In genomic region chr14:32002502-32003338, GRCm38 (mm10) we compare ENCODE assay signal across 11 mouse cellular contexts. TPM values are rescaled to one million over a fixed set of nuclear protein-coding genes. Genes with fewer than 3 reads are reported as not detected.
DNase-seq lines count a peak whose midpoint lies in the region; ATAC-seq and TF ChIP-seq lines count a peak whose summit lies in the region.
"Had no signal": no experiment of that assay in that cellular context is flagged by ENCODE, and none has a peak within 500 bp of the region (broad histone marks: within the 10 kb centered on the region; RNA-seq: fewer than 3 reads in every experiment).

No protein-coding gene starts in this region.

- H3K4me1 ChIP-seq in brown adipose tissue, adult 24 weeks (ENCODE audit: control insufficient read depth, insufficient read depth, insufficient read length, low read length): peaks cover 30% of the 10 kb centered on the region
- peaks cover 8% of the 10 kb centered on the region; the same call in 1 of the 2 replicates for H3K4me1 ChIP-seq in forebrain, postnatal 0 days (ENCODE audit: insufficient read depth)
- H3K4me1 ChIP-seq in heart, embryonic 12.5 days (replicated peaks): peaks cover 11% of the 10 kb centered on the region; the same call in 1 of the 2 replicates

- H3K9ac ChIP-seq in forebrain, postnatal 0 days: no peak overlapping the region
- no peak overlapping the region for H3K9ac ChIP-seq in heart, embryonic 12.5 days

- H3K4me2 ChIP-seq in forebrain, postnatal 0 days (ENCODE audit: low read depth): no peak overlapping the region
- H3K4me2 ChIP-seq in heart, embryonic 12.5 days: no peak overlapping the region

- no peaks in the 10 kb centered on the region for H3K36me3 ChIP-seq in forebrain, postnatal 0 days (ENCODE audit: insufficient read depth)
- no peaks in the 10 kb centered on the region for H3K36me3 ChIP-seq in heart, embryonic 12.5 days

- H3K4me3 ChIP-seq in brown adipose tissue, adult 24 weeks (ENCODE audit: insufficient read depth, low read depth, low read length): no peak overlapping the region
- H3K4me3 ChIP-seq in forebrain, postnatal 0 days (ENCODE audit: low read depth, low read length): no peak overlapping the region
- no peak overlapping the region for H3K4me3 ChIP-seq in heart, embryonic 12.5 days
- H3K4me3 ChIP-seq: erythroblast, embryonic 14.5 days had no signal

- no peaks in the 10 kb centered on the region for H3K9me3 ChIP-seq in forebrain, postnatal 0 days (ENCODE audit: low read length)
- peaks cover 10% of the 10 kb centered on the region for H3K9me3 ChIP-seq in heart, embryonic 12.5 days (replicated peaks)

- TF ChIP-seq CTCF in forebrain, postnatal 0 days (IDR thresholded peaks at IDR 0.05; ENCODE audit: low read depth): no peak

- H3K27me3 ChIP-seq in forebrain, postnatal 0 days (ENCODE audit: insufficient read depth, low read length): no peaks in the 10 kb centered on the region
- H3K27me3 ChIP-seq in heart, embryonic 12.5 days (replicated peaks): no peaks in the 10 kb centered on the region

- 56% methylated on average over 15 of the region's 15 CpGs for WGBS in forebrain, postnatal 0 days
- 82% methylated on average over 15 of the region's 15 CpGs for WGBS in heart, embryonic 12.5 days

- H3K27ac ChIP-seq in brown adipose tissue, adult 24 weeks (replicated peaks; ENCODE audit: low read depth, low read length): peak overlapping the region; percentile 81
- H3K27ac ChIP-seq in forebrain, postnatal 0 days (ENCODE audit: low read depth, low read length): peak overlapping the region; percentile 78
- no peak overlapping the region for H3K27ac ChIP-seq in heart, embryonic 12.5 days (ENCODE audit: poor library complexity, severe bottlenecking)

- peak; percentile 79 for ATAC-seq in forebrain, postnatal 0 days
- ATAC-seq in heart, embryonic 12.5 days (ENCODE audit: insufficient number of reproducible peaks, low FRiP score): no peak

- DNase-seq in forebrain, postnatal 0 days: peak; percentile 84
- DNase-seq in left cerebral cortex, adult 9 months (ENCODE audit: low spot score in 2 of 2): peak; percentile 40 to 71
- peak; percentile 65 to 71 for DNase-seq in right cerebral cortex, adult 2 months (ENCODE audit: low spot score in 2 of 2)
- DNase-seq in adrenal gland, adult 2 months: no peak
- DNase-seq in B cell, adult 2 months: no peak
- DNase-seq: heart, postnatal 36 days; kidney, postnatal 4 days; lung, adult 2 months had no signal

RNA-seq across cellular contexts. Expression of gene Galnt15, which starts 26.1 kb away (rescaled TPM):
- polyA plus RNA-seq in brown adipose tissue, adult 24 weeks (2012; ENCODE audit: insufficient read depth, insufficient read length, missing spikeins): 4.0 and 6.2 TPM in 2 replicates
- 0.92 and 1.8 TPM in 2 replicates for total RNA-seq in forebrain, postnatal 0 days (2014; rRNA removed)
- polyA plus RNA-seq in forebrain, postnatal 0 days (2015; fragmentation: Nextera tagmentation; extraction: Ambion mirVana): 0.48 and 0.54 TPM in 2 replicates
- 0.29 and 0.35 TPM in 2 replicates for polyA plus RNA-seq in heart, embryonic 12.5 days (2016; fragmentation: Nextera tagmentation; extraction: Ambion mirVana)
- total RNA-seq in adrenal gland, adult 2 months (2021): 10 to 100 TPM in 1 of 2 experiments, 1 to 10 TPM in 1; 5.2 to 14.5 TPM
- polyA plus RNA-seq in adrenal gland, adult 2 months (2012; rRNA removed): 3.6 and 4.8 TPM in 2 replicates
- polyA plus RNA-seq: erythroblast, embryonic 14.5 days had no signal

Comparison
In these comparisons a context has a peak if more than half of its experiments do, and no peak if none do; other contexts are left out.
1. DNase-seq: peak in forebrain, postnatal 0 days (single experiment), left cerebral cortex, adult 9 months (2 of 2) and right cerebral cortex, adult 2 months (2 of 2); none in adrenal gland, adult 2 months (single experiment) and B cell, adult 2 months (0 of 2).